Mouse (Mus musculus) olfactory bulb, adult 2 months (tissue): ENCODE data around the gene Megf6. TPM values are rescaled to one million over a fixed set of nuclear protein-coding genes. Genes with fewer than 3 reads are reported as not detected.

Experiments
- H3K27ac ChIP-seq: fragments of 200-500 bp; 2 replicates; pipeline ENCODE4 v1.5.1; 2012; ENCODE audit warnings: low read depth, low read length; ENCODE audit not compliant: insufficient read depth
- H3K4me1 ChIP-seq: fragments of 200-500 bp; 2 replicates; pipeline ENCODE4 v1.6.1; 2012; ENCODE audit warnings: low read length; ENCODE audit not compliant: control insufficient read depth, insufficient read depth
- H3K4me3 ChIP-seq: fragments of 200-500 bp; 2 replicates; pipeline ENCODE4 v1.5.1; 2012; ENCODE audit warnings: mild to moderate bottlenecking, low read depth, low read length, moderate library complexity; ENCODE audit not compliant: insufficient read depth
- CTCF ChIP-seq: fragments of 200-500 bp; IDR thresholded peaks from 2 replicates; pipeline ENCODE4 v1.5.1; 2012; ENCODE audit warnings: low read depth, mild to moderate bottlenecking, low read length, moderate library complexity; ENCODE audit not compliant: insufficient read depth
- POLR2A ChIP-seq: fragments of 200-500 bp; IDR thresholded peaks from 2 replicates; pipeline ENCODE4 v1.6.1; 2012; ENCODE audit warnings: mild to moderate bottlenecking, low read depth, low read length, moderate library complexity; ENCODE audit not compliant: insufficient read depth
- WGBS: fragments of 180-500 bp; shearing (Covaris S2); methylation state at CpG from one replicate; pipeline ENCODE4 v1.1.7; 2018; 5-methylcytosine and 5-hydroxymethylcytosine counted together
- polyA plus RNA-seq: library from polyadenylated mRNA; stranded (reverse); fragments of >200 nt; gene quantifications from 2 replicates; pipeline ENCODE4 v1.2.4, GENCODE M21; 2012; ENCODE audit warnings: low replicate concordance; ENCODE audit not compliant: missing spikeins, insufficient read depth, insufficient read length

Megf6 gene
- polyA plus RNA-seq, 1 experiment, result not detected

DNA sequence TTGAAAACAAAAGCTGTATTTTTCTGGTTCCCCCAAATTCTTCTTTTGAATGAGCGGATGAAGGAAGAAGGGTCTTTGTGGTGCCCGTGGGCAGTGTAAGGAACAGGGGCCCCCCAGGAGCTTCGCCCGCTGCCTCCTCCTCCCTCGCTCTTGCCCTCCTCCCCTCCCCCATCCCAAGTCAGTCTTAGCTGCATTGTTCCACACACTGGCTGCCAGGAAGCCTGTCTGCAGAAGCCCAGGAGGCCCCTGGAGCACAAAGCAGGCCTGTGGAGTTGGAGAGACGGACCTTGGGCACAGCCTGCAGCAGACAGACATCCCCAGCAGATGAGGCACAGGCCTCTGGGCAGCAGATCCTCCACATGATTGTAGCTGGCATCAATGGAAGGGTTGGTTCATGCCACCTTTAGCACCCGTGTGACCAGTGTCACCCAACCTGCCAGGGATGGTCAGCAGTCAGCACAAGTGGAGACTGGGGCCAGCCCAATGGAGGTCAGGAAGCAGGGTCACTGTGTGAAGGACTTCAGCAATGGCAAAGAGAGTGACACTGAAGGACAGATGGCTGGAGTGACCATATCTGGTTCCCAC lies 27.9 kb downstream of the Megf6 start:
- Histone ChIP-seq H3K4me1 (peaks cover 7% of the 10 kb centered on the region), H3K27ac (no peak overlapping the region), H3K4me3 (no peak overlapping the region)
- no peak for TF ChIP-seq CTCF
- TF ChIP-seq POLR2A, result no peak
- 47% methylated on average over 7 of the region's 7 CpGs for WGBS

DNA sequence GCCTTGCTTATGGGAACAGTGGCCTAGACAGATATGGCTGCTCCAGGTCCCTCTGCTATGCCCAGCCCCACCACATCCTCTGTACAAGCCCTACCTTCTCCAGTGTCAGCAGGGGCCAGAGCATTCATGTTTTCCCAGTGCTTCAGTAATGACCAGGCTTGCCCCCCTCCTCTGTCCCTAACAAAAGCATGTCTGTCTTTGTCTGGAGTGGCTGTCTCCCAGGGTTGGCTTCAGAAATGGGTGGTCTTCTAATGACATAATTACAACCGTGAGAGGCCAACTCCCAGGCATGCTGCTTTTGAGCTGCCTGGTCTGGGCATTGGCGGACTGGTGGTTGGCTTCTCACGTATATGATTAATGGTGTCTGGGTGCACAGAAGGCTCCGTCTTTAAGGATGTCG lies 31.0 kb downstream of the Megf6 start:
- WGBS, result 72% methylated on average over 5 of the region's 5 CpGs
- peaks cover 7% of the 10 kb centered on the region for H3K4me1 ChIP-seq
- no peak overlapping the region for H3K27ac ChIP-seq
- no peak for TF ChIP-seq POLR2A
- TF ChIP-seq CTCF, result no peak
- H3K4me3 ChIP-seq, result no peak overlapping the region

DNA sequence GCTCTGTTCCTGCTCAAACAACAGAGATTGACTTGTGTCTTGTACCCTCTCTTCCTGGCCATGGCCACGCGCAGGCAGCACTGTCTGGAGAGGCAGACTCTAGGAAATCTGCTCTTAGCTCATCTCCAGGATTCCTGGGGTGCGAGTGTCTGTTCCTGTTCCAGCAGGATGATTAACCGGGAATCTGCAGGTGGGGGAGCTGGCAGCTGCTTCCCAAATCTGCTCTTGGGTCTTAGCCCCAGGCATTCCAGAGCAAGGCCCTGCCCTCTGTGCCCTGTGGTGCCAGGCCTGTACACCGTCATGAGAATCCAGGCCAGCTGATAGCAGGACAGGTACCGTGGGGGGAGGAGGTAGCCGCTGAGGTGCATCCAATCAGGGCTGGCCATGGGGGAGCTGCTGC lies 34.0 kb downstream of the Megf6 start:
- no peaks in the 10 kb centered on the region for H3K4me1 ChIP-seq
- H3K4me3 ChIP-seq, result no peak overlapping the region
- 81% methylated on average over 7 of the region's 7 CpGs for WGBS
- H3K27ac ChIP-seq, result no peak overlapping the region
- TF ChIP-seq POLR2A, result no peak
- TF ChIP-seq CTCF, result no peak

DNA sequence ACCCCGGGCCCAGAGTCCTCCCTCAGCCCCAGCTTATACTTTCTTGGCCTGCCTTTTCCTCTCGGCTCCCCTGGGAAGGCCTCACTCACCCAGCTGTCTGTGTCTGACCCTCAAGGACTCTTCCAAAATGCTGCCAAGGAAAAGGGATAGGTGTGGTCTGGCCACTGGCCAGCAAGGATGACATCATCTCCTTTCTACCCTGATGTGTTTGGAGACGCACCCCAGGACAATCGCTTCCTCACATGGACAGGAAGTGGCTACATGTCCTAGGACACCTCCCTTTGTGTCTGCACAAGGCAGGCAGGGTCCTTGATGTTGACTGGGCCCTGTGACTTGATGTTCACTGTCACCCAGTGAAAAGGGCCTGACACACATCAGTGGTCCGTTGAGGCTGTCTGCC lies 34.9 kb downstream of the Megf6 start:
- no peak overlapping the region for H3K27ac ChIP-seq
- TF ChIP-seq CTCF, result no peak
- TF ChIP-seq POLR2A, result no peak
- 77% methylated on average over 5 of the region's 5 CpGs for WGBS
- H3K4me3 ChIP-seq, result no peak overlapping the region
- H3K4me1 ChIP-seq, result no peaks in the 10 kb centered on the region

DNA sequence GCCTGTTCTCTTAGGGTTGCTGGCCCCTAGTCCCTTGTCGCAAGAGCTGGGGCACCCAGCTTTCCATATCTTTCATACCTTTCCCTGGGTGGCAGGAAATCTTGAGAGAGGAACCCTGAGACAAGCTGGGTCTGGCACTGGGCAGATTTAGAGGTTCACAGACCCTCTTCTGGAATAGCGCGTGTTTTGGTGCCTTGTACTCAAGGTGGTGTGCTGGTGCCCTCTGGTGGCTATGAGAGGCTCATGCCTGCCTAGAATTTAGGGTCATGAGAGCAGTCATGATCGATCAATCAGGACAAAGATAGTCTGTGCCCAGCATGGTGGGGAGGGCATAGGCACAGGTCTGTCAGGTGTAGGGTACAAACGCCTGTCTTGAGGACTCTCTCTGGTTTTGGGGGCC lies 36.7 kb downstream of the Megf6 start:
- Histone ChIP-seq H3K4me3 (no peak overlapping the region), H3K4me1 (peaks cover 6% of the 10 kb centered on the region; the same call in 1 of the 2 replicates), H3K27ac (no peak overlapping the region)
- WGBS, result 16% methylated on average over 5 of the region's 5 CpGs
- peak; percentile 59; the same call in 1 of the 2 replicates for TF ChIP-seq CTCF
- no peak for TF ChIP-seq POLR2A

DNA sequence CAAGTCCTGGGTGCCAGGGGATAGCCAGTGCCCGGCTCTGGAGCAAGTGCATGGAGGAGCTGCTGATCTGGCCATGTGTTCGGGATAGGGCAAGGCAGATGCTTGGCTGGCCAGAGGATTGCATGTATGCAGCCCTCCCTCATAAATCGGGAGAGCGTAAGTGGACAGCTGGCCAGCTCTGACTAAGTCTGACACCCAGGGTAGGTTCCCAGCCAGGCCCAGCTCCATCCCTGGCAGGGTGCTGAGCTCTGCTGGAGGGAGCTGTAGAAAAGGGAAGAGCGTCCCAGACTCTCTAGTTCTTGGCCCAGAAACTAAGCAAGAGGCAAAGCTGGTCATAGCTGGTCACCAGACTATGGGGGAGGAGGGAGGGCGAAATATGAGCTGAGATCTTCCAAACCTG lies 38.5 kb downstream of the Megf6 start:
- WGBS, result 87% methylated on average over 6 of the region's 6 CpGs
- Histone ChIP-seq H3K27ac (no peak overlapping the region), H3K4me1 (peaks cover 16% of the 10 kb centered on the region), H3K4me3 (no peak overlapping the region)
- TF ChIP-seq CTCF (no peak), POLR2A (no peak)

DNA sequence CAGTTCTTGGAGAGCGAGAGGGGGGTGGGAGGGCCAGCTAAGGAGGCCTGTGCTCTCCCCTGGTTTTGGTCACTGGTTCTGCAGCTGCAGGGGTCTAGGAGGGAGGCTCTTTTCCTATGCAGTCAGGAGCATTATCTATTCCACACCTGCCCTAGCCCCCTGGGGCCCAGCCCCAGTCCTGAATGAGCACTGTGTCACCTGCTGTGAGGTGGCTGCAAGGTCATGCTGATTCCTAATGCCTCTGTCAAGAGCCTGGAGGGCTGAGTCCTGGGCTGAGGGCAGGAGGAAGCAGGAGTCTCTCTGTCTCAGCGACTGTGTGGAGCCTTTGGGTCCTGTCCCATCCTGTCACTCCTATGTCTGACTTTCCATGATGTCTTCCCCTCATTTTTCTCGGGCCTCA lies 39.3 kb downstream of the Megf6 start:
- Histone ChIP-seq H3K27ac (no peak overlapping the region), H3K4me3 (no peak overlapping the region), H3K4me1 (peaks cover 16% of the 10 kb centered on the region)
- 55% methylated on average over 3 of the region's 3 CpGs for WGBS
- TF ChIP-seq CTCF (no peak), POLR2A (no peak)

DNA sequence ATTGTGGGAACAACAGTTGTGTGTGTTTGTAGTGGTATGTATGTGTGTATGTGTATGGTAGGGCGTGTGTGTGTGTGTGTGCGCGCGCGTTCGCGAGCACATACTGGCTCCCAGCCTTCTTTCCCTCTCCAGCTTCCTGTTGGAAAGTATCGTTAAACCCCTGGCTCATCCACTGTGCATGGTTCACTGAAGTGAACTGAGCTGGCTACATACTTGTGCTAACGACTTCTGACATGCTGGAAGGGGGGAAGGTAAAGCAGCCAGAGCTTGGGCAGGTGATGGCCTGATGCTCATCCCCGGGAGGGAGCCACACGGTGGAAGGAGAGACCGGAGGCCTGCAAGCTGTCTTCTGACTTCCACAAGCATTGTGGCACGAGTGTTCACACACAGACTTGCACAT lies 40.9 kb downstream of the Megf6 start:
- TF ChIP-seq POLR2A (no peak), CTCF (no peak)
- Histone ChIP-seq H3K27ac (no peak overlapping the region), H3K4me1 (peaks cover 16% of the 10 kb centered on the region), H3K4me3 (no peak overlapping the region)
- 80% methylated on average over 13 of the region's 13 CpGs for WGBS

DNA sequence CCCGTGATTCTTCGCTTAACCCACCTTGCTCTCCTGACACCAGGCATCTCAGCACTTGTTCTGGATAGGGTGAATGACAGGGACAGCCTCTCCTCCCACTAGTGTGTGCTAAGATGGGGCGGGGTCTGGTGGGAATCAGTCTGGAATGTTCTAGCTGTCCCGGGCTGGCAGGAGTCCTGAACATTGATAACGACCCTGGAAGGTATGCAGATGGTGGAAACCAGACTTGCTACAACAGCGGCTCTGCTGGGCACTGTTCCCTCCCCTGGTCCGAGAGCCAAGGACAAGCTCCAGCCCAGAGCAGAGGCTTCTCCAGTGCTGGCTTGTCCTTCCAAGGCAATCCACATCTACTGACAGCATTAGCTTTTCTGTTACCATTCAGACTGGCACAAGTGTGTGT lies 43.1 kb downstream of the Megf6 start:
- Histone ChIP-seq H3K27ac (no peak overlapping the region), H3K4me3 (no peak overlapping the region), H3K4me1 (peaks cover 16% of the 10 kb centered on the region)
- TF ChIP-seq POLR2A, result no peak
- no peak for TF ChIP-seq CTCF
- WGBS, result 62% methylated on average over 7 of the region's 7 CpGs

DNA sequence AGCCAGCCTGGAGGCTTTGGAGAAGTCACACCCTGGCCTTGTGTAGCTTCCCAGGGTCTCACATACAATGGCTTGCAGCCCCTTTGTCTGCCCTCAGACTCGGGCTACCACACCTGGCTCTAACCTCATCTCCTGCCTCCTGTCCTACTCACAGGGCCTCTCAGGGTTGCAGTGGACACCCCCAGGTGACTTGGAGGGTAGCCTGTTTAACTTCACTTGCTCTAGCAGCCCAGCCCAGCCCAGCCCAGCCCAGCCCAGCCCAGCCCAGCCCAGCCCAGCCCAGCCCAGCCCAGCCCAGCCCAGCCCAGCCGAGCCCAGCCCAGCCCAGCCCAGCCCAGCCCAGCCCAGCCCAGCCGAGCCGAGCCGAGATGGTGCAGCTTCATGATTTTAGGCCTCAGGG lies 43.5 kb downstream of the Megf6 start:
- H3K4me3 ChIP-seq, result no peak overlapping the region
- peaks cover 16% of the 10 kb centered on the region for H3K4me1 ChIP-seq
- WGBS, result 77% methylated on average over 5 of the region's 5 CpGs
- H3K27ac ChIP-seq, result no peak overlapping the region
- TF ChIP-seq POLR2A (no peak), CTCF (no peak)
